Mouse (Mus musculus): ENCODE results near the gene Pdpn. TPM values are rescaled to one million over a fixed set of nuclear protein-coding genes. Genes with fewer than 3 reads are reported as not detected.
"Not testable (repeated sequence)": the region's sequence is repeated elsewhere in the genome, so short reads cannot be mapped to it uniquely, and the experiment has no call there.

Pdpn gene
- 20.8 and 44.8 TPM in 2 replicates for polyA plus RNA-seq (2012; rRNA removed)

DNA sequence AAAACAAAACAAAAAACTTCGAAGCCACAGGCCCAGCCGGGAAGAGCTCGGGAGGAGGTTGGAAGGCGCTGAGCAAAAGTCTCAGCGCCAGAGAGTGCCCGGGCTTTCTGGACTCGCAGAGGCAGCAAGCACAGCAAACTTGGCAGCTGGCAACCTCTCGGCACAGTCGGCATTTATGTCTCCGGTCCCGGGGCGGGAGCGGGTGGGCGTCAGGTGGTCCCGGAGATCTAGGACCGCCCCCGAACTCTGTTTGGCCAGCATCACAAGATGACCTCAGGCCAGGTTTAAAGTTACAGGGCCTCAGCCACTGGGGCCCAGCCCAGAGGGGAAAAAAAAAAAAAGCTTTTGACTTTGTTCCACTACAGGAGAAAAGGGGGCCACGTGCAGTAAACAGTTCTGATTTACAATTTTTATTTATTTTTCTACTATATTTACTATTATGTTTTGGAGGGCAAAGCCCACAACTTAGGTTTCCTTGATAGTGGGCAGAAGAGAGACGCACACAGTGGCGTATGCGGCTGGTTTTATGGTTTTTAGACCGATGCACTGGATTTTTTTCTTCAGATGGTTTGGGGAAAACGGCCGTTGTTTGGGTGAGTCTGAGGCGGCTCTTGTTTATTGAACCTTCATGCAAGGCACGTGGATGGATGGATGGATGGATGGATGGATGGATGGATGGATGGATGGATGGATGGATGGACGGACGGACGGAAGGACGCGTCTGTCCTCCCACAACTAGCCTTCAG lies at the start of gene Pdpn:
Gene Pdpn, minus strand, starts transcription at position 240 of the 746 bp plus-strand sequence.
- TF ChIP-seq CTCF (IDR thresholded peaks at IDR 0.05; ENCODE audit: insufficient read depth, low read length), result no peak
- TF ChIP-seq POLR2A (IDR thresholded peaks at IDR 0.05; ENCODE audit: borderline replicate concordance, extremely low read depth, low read depth, low read length), result peak; percentile 53; the same call in 1 of the 2 replicates
- WGBS, result 8% methylated on average over 31 of the region's 31 CpGs
- 0 out of 2 replicates have a peak, but pooled peaks cover 2% of the 10 kb centered on the region for H3K4me1 ChIP-seq (ENCODE audit: control insufficient read depth, insufficient read depth, low read length)
- H3K4me3 ChIP-seq (replicated peaks; ENCODE audit: extremely low read depth, low read depth, low read length), result peak within 1 kb of the TSS; percentile 50
- peak; percentile 45 for DNase-seq

DNA sequence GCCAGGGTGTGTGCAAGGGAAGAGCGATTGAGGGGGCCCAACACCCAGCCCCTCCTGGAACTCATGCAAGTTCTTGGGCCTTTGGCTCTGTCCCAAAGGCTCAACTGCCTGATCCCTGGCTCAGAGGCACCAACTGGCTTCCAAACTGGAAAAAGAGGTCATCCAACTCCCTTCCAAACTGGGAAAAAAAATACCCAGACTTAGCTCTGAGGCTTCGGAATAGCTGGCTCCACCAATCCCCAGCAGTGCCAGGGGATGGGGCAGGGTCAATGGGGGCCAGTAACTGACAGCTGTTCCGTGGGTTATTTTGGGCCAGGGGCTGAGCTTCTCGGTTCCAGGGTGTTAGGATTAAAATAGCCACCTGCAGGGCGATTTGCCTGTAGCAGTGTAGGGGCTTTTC lies 49.3 kb upstream of the Pdpn start:
- no peak for DNase-seq
- no peaks in the 10 kb centered on the region for H3K4me1 ChIP-seq (ENCODE audit: control insufficient read depth, insufficient read depth, low read length)
- WGBS, result 18% methylated on average over 5 of the region's 5 CpGs
- H3K4me3 ChIP-seq (replicated peaks; ENCODE audit: extremely low read depth, low read depth, low read length), result no peak overlapping the region
- TF ChIP-seq CTCF (IDR thresholded peaks at IDR 0.05; ENCODE audit: insufficient read depth, low read length) (no peak), POLR2A (IDR thresholded peaks at IDR 0.05; ENCODE audit: borderline replicate concordance, extremely low read depth, low read depth, low read length) (no peak)

- not testable (repeated sequence) for H3K4me3 ChIP-seq (replicated peaks; ENCODE audit: extremely low read depth, low read depth, low read length); DNase-seq; H3K4me1 ChIP-seq (ENCODE audit: control insufficient read depth, insufficient read depth, low read length)
- 76% methylated on average over 5 of the region's 5 CpGs for WGBS
Measured at GRCm38 (mm10) chr4:143345491-143345890, 46.1 kb upstream of the Pdpn start.

GRCm38 (mm10) chr4:143341470-143341869 lies 42.1 kb upstream of the Pdpn start:
- no peaks in the 10 kb centered on the region for H3K4me1 ChIP-seq (ENCODE audit: control insufficient read depth, insufficient read depth, low read length)
- WGBS, result 81% methylated on average over 7 of the region's 7 CpGs
- no peak for DNase-seq
- no peak for TF ChIP-seq CTCF (IDR thresholded peaks at IDR 0.05; ENCODE audit: insufficient read depth, low read length)
- no peak for TF ChIP-seq POLR2A (IDR thresholded peaks at IDR 0.05; ENCODE audit: borderline replicate concordance, extremely low read depth, low read depth, low read length)
- H3K4me3 ChIP-seq (replicated peaks; ENCODE audit: extremely low read depth, low read depth, low read length), result no peak overlapping the region

DNA sequence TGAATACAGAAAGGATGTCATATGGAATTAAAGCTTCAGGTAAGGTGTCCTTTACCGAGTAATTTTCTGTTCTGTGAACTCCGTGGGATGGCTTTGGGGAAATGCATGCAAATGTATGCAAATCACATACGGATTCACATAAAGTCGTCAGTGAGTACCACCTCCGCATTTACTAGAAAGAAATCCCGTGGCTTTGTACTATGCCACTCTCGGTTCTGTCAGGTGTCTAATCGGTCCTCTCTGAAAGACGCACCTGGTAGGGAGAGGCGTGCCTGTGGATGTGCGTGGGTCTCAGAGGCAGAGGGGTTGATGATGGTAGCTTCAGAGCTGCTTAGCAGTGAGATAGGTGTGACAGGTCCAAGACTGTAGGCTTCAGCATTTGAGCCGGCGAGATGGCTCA lies 40.4 kb upstream of the Pdpn start:
- DNase-seq, result no peak
- TF ChIP-seq POLR2A (IDR thresholded peaks at IDR 0.05; ENCODE audit: borderline replicate concordance, extremely low read depth, low read depth, low read length) (no peak), CTCF (IDR thresholded peaks at IDR 0.05; ENCODE audit: insufficient read depth, low read length) (no peak)

GRCm38 (mm10) chr4:143336096-143336495 lies 36.7 kb upstream of the Pdpn start:
- TF ChIP-seq POLR2A (IDR thresholded peaks at IDR 0.05; ENCODE audit: borderline replicate concordance, extremely low read depth, low read depth, low read length) (no peak), CTCF (IDR thresholded peaks at IDR 0.05; ENCODE audit: insufficient read depth, low read length) (no peak)
- no peaks in the 10 kb centered on the region for H3K4me1 ChIP-seq (ENCODE audit: control insufficient read depth, insufficient read depth, low read length)
- no peak for DNase-seq
- H3K4me3 ChIP-seq (replicated peaks; ENCODE audit: extremely low read depth, low read depth, low read length), result no peak overlapping the region
- 50% methylated on average over 2 of the region's 2 CpGs for WGBS

More for the DNA sequence above, 40.4 kb upstream of the Pdpn start:
- WGBS, result 83% methylated on average over 13 of the region's 13 CpGs
- Histone ChIP-seq H3K4me3 (replicated peaks; ENCODE audit: extremely low read depth, low read depth, low read length) (no peak overlapping the region), H3K4me1 (ENCODE audit: control insufficient read depth, insufficient read depth, low read length) (no peaks in the 10 kb centered on the region)

GRCm38 (mm10) chr4:143334995-143335394 lies 35.6 kb upstream of the Pdpn start:
- no peak for DNase-seq
- 81% methylated on average over 17 of the region's 17 CpGs for WGBS
- no peak for TF ChIP-seq CTCF (IDR thresholded peaks at IDR 0.05; ENCODE audit: insufficient read depth, low read length)
- no peak for TF ChIP-seq POLR2A (IDR thresholded peaks at IDR 0.05; ENCODE audit: borderline replicate concordance, extremely low read depth, low read depth, low read length)
- Histone ChIP-seq H3K4me1 (ENCODE audit: control insufficient read depth, insufficient read depth, low read length) (no peaks in the 10 kb centered on the region), H3K4me3 (replicated peaks; ENCODE audit: extremely low read depth, low read depth, low read length) (no peak overlapping the region)

GRCm38 (mm10) chr4:143334145-143334544 lies 34.8 kb upstream of the Pdpn start:
- Histone ChIP-seq H3K4me3 (replicated peaks; ENCODE audit: extremely low read depth, low read depth, low read length) (no peak overlapping the region), H3K4me1 (ENCODE audit: control insufficient read depth, insufficient read depth, low read length) (no peaks in the 10 kb centered on the region)
- WGBS, result 43% methylated on average over 5 of the region's 5 CpGs
- DNase-seq, result no peak
- no peak for TF ChIP-seq POLR2A (IDR thresholded peaks at IDR 0.05; ENCODE audit: borderline replicate concordance, extremely low read depth, low read depth, low read length)
- TF ChIP-seq CTCF (IDR thresholded peaks at IDR 0.05; ENCODE audit: insufficient read depth, low read length), result no peak

- 68% methylated on average over 1 of the region's 1 CpGs for WGBS
- Histone ChIP-seq H3K4me1 (ENCODE audit: control insufficient read depth, insufficient read depth, low read length) (no peaks in the 10 kb centered on the region), H3K4me3 (replicated peaks; ENCODE audit: extremely low read depth, low read depth, low read length) (no peak overlapping the region)
- DNase-seq, result no peak
- no peak for TF ChIP-seq CTCF (IDR thresholded peaks at IDR 0.05; ENCODE audit: insufficient read depth, low read length)
- TF ChIP-seq POLR2A (IDR thresholded peaks at IDR 0.05; ENCODE audit: borderline replicate concordance, extremely low read depth, low read depth, low read length), result no peak
Measured at GRCm38 (mm10) chr4:143331787-143332186, 32.4 kb upstream of the Pdpn start.

GRCm38 (mm10) chr4:143330566-143330965 lies 31.2 kb upstream of the Pdpn start:
- Histone ChIP-seq H3K4me3 (replicated peaks; ENCODE audit: extremely low read depth, low read depth, low read length) (no peak overlapping the region), H3K4me1 (ENCODE audit: control insufficient read depth, insufficient read depth, low read length) (no peaks in the 10 kb centered on the region)
- 27% methylated on average over 9 of the region's 9 CpGs for WGBS
- no peak for TF ChIP-seq CTCF (IDR thresholded peaks at IDR 0.05; ENCODE audit: insufficient read depth, low read length)
- TF ChIP-seq POLR2A (IDR thresholded peaks at IDR 0.05; ENCODE audit: borderline replicate concordance, extremely low read depth, low read depth, low read length), result no peak
- DNase-seq, result no peak
